Mouse (Mus musculus): ENCODE results near the gene Miip.
A peak's percentile ranks its signal among the peaks of the same experiment; 100 is the strongest.
"Not testable (repeated sequence)": the region's sequence is repeated elsewhere in the genome, so short reads cannot be mapped to it uniquely, and the experiment has no call there.

Gene Miip

GRCm38 (mm10) chr4:147869238-147869637, 622 bp upstream of the Miip start:
- DNase-seq (ENCODE audit: low read depth), result no peak

GRCm38 (mm10) chr4:147867563-147868449, 810 bp downstream of the Miip start:
- DNase-seq (ENCODE audit: low read depth), result no peak

DNA sequence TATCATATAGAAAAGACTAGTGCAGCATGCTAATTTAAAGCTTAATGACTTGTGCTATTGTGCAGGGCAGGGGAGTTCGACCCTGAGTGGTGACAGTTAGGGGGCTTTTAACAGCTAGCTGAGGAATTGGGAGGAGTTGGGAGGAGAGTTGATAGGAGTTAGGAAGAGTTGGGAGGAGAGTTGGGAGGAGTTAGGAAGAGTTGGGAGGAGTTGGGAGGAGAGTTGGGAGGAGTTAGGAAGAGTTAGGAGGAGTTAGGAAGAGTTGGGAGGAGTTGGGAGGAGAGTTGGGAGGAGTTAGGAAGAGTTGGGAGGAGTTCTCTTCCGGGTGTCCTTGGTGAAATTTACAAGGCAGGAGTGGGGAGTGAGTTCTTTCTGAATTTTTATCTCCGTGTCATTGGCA, 1.8 kb downstream of the Miip start:
- DNase-seq (ENCODE audit: low read depth), result not testable (repeated sequence)

DNA sequence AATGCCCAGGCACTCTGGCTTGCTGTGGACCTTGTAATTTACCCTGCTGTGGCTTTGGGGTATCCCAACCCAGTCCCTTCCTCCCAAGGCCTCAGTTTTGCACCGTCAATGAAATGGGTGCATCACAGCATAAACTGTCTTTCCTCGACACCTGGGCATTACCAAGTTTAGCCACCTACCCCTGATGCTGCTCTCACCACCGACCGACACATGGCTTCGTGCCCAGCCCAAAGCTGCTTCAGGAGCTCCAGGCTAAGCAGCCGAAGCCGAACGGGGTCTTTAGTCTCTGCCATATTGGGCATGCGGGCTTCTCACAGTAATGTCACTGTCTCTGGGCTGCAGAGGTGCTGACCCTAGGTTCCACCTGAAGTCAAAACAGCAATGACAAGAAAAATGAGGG, 2.6 kb downstream of the Miip start:
- DNase-seq (ENCODE audit: low read depth), result no peak

DNA sequence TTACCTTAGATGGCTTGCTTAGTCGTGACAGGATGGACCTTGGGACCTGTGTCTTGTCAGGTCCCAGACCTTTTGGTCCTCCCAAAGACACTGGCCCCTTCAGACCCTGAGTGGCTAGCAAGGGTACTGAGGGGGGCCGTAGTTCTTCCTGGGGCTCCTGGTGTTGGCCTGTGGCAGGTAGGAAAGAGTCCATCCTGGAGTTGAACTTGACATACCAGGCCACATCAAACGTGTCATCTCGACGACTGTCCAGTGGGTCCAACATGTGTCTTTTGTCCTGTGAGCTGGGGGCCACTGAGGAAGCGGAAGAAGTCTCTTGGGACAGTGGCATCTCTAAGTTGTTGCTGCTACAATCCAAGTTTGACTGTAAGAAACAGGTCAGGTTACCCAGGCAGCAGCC, 3.0 kb downstream of the Miip start:
- no peak for DNase-seq (ENCODE audit: low read depth)

- DNase-seq (ENCODE audit: low read depth), result no peak
These were observed 6.6 kb downstream of the Miip start for GRCm38 (mm10) chr4:147862051-147862450.

DNA sequence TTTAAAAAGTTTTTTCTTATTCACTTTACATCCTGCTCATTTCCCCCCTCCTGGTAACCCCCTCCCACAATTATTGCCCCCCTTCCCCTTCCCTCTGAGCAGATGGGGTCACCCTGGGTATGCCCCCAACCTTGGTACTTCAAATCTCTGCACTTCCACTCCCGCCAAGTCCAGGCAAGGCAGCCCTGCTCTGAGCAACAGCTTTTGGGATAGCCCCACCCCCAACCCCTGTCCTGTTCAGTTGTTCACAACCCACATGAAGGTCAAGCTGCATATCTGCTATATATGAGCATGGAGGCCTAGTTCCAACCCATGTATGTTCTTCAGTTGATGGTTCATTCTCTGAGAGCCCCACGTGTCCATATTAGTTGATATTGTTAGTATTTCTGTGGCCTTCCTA, 17.8 kb downstream of the Miip start:
- no peak for DNase-seq (ENCODE audit: low read depth)

GRCm38 (mm10) chr4:147848584-147848991, 20.0 kb downstream of the Miip start:
- no peak for DNase-seq (ENCODE audit: low read depth)

GRCm38 (mm10) chr4:147847614-147848583, 20.7 kb downstream of the Miip start, which contains the start of gene Zfp933:
Zfp933 (minus strand) TSS chr4:147848366.
- peak; percentile 73 for DNase-seq (ENCODE audit: low read depth)

DNA sequence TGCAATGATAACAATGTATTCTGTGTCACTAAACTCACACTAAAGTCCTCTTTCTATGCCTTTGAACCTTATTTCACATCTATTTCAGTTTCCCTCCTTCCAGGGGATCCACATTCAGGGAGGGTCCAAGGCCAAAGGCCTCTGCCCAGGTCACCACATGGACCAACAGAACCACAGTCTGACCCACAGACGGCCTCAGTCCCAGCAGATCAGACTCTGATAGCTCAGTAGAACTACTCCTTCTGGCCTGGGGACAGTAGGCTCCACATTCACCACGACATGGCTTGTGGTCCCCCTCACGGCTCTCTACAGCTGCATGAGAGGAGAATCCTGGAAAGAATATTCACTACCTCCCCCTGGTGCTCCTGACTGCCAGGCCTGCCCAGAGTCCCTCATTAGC, 25.7 kb downstream of the Miip start:
- DNase-seq (ENCODE audit: low read depth), result no peak

DNA sequence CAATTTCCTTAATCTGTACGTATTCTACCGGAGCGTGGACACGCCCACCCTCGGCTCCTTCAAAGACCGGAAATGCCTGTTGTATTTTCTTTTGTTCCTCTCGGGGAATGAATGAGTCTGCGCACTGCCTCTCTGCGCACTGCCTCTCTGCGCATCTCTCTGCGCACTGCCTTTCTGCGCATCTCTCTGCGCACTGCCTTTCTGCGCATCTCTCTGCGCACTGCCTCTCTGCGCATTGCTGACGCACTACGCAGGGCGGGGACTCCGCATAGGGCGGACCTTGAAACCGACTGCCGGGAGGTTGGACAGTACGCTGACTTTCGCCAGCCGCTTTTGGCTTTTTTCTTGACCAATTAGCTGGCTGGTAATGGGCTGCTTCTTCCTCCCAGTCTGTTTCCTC, 29.3 kb downstream of the Miip start:
- DNase-seq (ENCODE audit: low read depth), result not testable (repeated sequence)

GRCm38 (mm10) chr4:147824389-147824788, 44.2 kb downstream of the Miip start:
- DNase-seq (ENCODE audit: low read depth), result no peak

DNA sequence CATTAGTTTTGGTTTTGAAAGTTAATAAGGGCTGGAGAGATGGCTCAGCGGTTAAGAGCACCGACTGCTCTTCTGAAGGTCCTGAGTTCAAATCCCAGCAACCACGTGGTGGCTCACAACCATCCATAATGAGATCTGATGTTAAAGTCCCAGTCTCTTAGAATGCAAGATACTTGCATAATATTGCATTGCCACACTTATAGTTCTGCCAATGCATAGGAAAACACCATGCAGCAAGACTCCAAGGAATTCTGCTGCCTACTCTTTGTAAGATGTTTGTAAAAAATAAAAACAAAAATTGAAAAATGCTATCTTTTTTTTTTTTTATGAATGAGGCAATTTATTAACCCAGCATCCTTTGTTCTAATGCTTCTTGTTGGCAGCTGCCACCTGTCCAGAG, 47.2 kb downstream of the Miip start:
- not testable (repeated sequence) for DNase-seq (ENCODE audit: low read depth)

DNA sequence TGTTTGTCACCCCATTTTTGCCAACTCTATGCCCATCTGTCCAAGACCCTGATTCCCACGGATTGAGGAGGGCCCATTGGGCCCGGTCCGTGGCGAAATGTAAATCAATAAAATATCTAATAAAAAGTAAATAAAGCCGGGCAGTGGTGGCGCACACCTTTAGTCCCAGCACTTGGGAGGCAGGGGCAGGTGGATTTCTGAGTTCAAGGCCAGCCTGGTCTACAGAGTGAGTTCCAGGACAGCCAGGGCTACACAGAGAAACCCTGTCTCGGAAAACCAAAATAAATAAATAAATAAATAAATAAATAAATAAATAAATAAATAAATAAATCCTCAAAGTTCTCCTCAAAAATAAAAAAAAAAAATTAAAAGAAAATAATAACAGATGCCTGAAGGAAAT, 49.0 kb downstream of the Miip start:
- DNase-seq (ENCODE audit: low read depth), result not testable (repeated sequence)

GRCm38 (mm10) chr4:147814592-147815167, 53.9 kb downstream of the Miip start:
- no peak for DNase-seq (ENCODE audit: low read depth)

GRCm38 (mm10) chr4:147813249-147813765, 55.3 kb downstream of the Miip start:
- DNase-seq (ENCODE audit: low read depth), result no peak

Data from c-Kit-positive CD71-negative TER-119-negative erythroid progenitor cells, embryonic 14.5 days (primary cell).